9 mouse cellular contexts compared by ENCODE assay signal in genomic region chr1:187300626-187301025, GRCm38 (mm10).
A peak's percentile ranks its signal among the peaks of the same experiment; 100 is the strongest.
DNase-seq lines count a peak whose midpoint lies in the region; ATAC-seq and TF ChIP-seq lines count a peak whose summit lies in the region.
"Had no signal": no experiment of that assay in that cellular context is flagged by ENCODE, and none has a peak within 500 bp of the region (broad histone marks: within the 10 kb centered on the region; RNA-seq: fewer than 3 reads in every experiment).

No protein-coding gene starts in this region.

- TF ChIP-seq CTCF in layer of hippocampus, adult 2 months (conservative IDR thresholded peaks at IDR 0.05): no peak

- DNase-seq in embryo, embryonic 10 days (ENCODE audit: low spot score): peak; percentile 25
- no peak for DNase-seq in embryo, embryonic 9.5 days (ENCODE audit: extremely low spot score)
- peak; percentile 25 for DNase-seq in testis, postnatal 14 days (ENCODE audit: low spot score)
- no peak for DNase-seq in testis, postnatal 10 days (ENCODE audit: low spot score)
- DNase-seq in layer of hippocampus, adult 2 months (ENCODE audit: low spot score in 2 of 2): peak; percentile 22 to 31
- DNase-seq in gastrocnemius, postnatal 4 days (ENCODE audit: low spot score in 2 of 2): no peak
- DNase-seq in gastrocnemius, adult 8-10 months (ENCODE audit: low spot score in 2 of 2): no peak
- DNase-seq: heart, postnatal 4 days had no signal

- ATAC-seq in megakaryocyte, adult 5-6 weeks (ENCODE audit: poor library complexity, severe bottlenecking): no peak

- H3K4me3 ChIP-seq in layer of hippocampus, adult 2 months: no peak overlapping the region

- peak overlapping the region; percentile 63 for H3K27ac ChIP-seq in layer of hippocampus, adult 2 months

Comparison
In these comparisons a context has a peak if more than half of its experiments do, and no peak if none do; other contexts are left out.
1. DNase-seq: peak in embryo, embryonic 10 days (single experiment), testis, postnatal 14 days (single experiment) and layer of hippocampus, adult 2 months (2 of 2); none in embryo, embryonic 9.5 days (single experiment), testis, postnatal 10 days (single experiment), gastrocnemius, postnatal 4 days (0 of 2) and gastrocnemius, adult 8-10 months (0 of 2).